Mouse (Mus musculus) right cerebral cortex, postnatal 36 days (tissue): ENCODE results near the gene E2f1.

Experiments used
- DNase-seq, 2 experiments: peaks; one replicate each; pipeline ENCODE4 v3.0.0; 2022; ENCODE audit warnings: low spot score in 2 of 2, mixed read lengths in 1 of 2

The E2f1 gene

DNA sequence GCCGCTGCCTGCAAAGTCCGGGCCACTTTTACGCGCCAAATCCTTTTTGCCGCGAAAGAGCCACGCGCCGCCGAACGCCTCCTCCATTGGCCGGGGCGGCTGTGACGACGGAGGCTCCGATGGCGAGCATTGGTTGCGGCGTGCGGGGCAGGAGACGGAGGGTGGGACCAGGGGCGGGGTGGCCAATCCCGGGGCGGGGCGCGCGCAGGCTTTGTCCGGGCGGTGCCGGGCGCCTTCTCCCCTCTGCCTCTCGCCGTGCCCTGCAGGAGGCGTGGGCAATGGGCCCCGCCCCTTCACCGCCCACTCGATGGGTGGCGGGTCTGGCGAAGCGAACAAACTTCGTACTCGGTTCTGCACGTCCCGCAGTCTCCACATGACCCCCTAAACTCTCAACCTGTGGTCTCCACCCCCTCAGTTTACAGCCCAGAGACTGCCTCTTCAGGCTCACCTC is at the start of gene E2f1:
Gene E2f1, minus strand, starts transcription at position 57 of the 451 bp plus-strand sequence.
- peak; percentile 90 to 92 for DNase-seq

DNA sequence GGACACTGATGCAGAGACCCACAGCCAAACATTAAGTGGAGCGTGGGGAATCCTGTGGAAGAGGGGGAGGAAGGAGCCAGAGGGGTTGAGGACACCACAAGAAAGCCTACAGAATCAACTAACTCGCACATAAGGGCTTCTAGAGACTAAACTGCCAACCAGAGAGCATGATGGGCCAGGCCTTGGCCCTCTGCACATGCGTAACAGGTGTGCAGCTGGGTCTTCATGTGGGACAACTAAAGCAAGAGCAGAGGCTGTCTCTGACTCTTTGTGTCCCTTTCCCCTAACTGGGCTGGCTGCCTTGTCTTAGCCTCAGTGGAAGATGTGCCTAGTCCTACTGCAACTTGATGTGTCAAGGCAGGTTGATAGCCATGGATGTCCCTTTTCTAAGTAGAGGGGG is 47.4 kb upstream of the E2f1 start:
- DNase-seq, result no peak

DNA sequence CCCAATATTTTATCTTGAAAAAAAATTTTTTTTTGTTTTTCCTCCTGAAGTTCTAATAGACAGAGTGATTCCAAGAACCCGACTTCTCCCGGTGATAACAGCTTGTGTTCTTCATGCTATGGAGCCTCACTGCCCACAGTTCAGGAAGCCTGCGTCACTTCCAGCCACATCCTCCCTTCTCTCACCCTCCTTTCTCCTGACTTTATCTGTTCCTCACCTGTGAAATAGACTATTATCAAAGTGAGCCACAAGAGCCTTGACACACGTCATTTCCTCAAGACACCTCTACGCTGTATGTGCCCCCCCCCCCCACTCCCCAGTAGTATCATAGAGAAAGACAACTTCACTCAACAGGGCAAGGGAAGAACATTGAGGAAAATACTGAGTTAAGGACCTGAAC is 46.0 kb upstream of the E2f1 start:
- DNase-seq, result no peak

DNA sequence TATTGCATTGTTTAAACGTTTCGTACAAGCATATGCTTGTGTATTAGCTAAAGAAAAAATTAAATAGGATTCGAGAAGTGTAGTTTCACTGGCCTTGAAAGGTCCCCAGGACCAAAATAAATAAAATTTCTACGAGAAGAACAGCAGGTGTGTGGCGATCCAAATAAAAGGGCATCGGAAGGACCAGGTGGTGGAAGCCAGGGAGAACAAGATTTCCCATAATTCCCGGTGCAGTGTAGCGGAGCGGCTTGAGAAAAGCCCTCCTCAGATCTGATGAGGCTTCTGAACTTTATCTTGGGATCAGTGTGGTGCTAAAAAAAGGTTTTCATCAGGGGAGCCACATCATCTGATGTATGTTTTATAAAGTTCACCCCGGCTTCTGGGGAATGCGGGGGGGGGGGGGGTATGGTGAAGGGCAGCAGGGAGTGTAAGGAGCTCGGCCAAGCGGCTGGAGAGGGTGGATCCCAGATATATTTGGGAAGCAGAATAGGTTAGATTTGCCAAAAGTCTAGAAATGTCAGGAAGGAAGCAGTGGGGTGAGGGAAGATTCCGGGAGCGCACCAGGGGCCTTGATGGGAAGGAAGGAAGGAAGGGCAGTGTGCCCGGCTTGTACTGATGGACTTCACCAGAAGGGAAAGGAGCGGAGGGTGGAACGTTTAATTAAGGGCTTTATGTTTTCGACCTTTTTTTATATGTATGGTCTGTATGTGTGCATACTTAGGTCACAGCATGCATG is 45.3 kb upstream of the E2f1 start:
- no peak for DNase-seq

DNA sequence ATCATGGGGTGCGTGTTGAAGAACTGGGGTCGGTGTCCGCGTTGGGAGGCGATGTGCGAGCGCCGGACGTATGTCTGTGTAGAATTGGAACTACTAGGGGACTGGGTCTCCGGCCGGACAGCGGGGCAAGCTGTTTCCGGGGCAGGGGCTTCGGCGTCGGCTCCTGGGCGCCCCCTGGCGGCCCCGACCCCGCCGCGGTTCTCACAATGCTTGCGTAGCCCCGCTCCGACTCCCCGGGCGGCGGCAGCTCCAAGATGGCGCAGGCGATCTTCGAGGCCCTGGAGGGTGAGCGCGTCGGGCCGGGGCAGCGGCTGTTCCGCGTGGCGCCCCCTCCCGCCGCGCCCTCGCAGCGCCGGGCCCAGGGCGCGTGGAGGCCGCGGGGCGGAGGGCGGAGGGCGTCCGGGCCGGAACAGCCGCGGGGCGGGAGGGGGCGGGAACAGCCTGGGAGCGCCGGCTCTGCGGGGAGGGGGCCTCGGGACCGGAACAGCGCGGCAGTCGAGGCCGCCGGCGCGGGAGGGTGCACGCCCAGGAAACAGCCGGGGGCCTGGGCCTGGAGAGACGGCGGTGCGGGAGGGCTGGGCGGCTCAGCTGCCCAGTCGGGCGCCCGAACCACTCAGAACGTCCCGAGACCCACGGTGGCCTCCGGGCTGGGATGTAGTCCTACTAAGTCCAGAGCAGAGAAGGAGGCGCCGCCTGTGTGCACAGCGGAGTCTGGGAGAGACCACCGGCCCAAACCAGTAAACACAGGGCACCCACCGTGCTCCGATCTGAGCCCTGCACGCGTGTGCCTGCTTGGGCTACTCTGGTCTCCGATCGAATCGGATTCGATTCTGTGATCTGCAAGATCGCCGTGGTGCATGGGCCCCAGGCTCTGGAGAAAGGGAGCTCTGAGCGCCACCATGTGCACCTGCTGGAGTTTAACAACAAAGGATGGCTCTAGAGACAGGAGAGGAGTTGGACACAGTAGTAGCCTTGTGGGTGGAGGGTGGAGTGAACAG is 43.7 kb upstream of the E2f1 start, which contains the start of the genes Zfp341 and 4930519P11Rik:
Gene Zfp341, plus strand, starts transcription at position 180 of the 998 bp plus-strand sequence.
Gene 4930519P11Rik, minus strand, starts transcription at position 320 of the 998 bp plus-strand sequence.
- peak; percentile 78 to 80 for DNase-seq

DNA sequence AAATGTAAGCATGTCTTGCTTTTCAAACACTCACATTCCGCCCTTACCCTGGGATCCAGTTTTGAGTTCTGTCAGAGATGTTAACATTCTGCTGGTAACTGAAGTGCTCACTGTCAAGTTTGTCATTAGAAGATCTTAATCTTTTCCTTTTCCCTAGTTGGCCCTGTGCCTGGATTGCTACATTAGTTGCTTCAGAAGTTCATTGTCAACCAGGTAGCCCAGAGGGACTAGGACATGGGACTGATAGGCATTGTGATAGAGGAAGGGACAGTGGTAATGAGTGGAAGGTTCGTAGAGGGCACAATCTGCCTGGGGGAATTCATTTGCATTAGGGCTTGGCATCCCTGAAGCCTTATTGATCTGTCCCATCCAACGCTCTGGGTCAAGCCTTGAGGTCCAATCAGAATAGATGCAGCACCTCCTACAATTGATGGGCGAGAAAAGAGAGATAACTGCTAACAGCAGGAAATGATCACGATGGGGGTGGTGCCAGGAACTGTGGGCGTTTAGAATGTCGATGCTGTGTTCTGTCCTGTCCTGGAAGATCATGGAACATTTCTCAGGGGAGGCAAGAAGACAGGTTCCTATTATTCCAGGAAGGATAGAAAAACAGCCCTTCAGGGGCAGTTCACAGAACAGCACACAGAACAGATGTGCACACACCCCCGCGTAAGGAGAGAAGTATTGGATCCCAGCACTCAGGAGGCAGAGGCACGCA is 39.5 kb upstream of the E2f1 start:
- DNase-seq, result no peak

DNA sequence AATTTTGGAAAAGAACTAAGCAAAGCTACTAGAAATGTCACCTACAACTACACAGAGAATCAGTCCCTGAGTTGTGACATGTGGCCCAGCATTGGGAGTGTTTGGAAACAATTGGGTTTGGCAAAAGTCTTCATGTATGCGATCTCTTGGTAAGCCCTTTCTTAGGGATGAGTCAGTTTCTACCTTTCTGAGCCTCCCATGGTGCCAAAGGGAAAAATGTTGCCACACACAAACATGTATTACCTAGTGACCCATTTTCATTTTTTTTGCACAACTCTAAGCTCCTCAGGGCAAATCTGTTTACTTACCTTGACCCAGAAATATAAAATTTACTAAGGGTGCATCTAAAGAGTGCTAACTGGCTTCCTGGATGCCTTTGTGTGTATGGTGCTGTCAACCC is 37.3 kb upstream of the E2f1 start:
- no peak for DNase-seq

DNA sequence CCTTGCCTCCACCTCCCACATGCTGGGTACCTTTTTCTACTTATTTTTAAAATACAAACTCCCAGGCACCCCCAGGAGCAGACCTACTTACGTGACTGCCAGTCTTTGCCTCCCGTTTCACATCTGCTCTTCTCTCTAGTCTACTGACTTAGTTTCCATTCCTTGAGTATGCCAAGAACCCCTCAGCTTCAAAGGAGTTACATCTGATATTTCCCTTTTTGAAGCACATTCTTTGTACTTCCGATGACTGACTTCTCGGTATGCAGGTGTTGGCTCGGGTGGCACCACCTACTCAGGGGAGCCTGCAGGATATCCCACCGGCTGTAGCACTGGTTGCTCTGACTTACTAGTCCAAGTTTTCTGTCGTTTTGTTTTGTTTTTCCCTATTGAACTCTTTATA is 34.5 kb upstream of the E2f1 start:
- no peak for DNase-seq

DNA sequence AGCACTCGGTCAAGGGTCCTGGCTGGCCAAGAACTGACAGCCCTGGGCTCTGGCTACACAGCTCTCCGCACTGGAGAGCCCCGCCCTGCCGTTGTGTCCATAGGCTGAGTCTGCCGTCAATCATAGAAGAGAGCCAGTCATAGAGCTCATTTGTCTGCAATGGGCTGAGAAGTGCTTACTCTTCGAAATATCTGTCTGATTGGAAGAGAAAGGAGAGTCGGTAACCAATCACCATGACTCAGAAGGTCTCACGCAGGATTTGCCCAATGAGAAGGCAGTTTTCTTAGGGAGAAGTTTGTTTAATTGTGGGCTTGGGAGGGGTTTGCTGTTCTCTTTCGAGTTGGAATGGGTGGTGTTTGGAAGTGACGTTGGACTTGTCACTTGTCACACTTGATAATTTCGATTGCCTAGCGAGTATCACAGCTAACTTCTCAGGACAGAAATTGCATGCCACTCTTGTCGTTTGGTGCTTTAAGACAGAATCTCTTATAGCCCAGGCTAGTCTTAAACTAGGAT is 34.0 kb upstream of the E2f1 start, which contains the start of gene Pxmp4:
Gene Pxmp4, minus strand, starts transcription at position 71 of the 516 bp plus-strand sequence.
- peak; percentile 99 for DNase-seq

DNA sequence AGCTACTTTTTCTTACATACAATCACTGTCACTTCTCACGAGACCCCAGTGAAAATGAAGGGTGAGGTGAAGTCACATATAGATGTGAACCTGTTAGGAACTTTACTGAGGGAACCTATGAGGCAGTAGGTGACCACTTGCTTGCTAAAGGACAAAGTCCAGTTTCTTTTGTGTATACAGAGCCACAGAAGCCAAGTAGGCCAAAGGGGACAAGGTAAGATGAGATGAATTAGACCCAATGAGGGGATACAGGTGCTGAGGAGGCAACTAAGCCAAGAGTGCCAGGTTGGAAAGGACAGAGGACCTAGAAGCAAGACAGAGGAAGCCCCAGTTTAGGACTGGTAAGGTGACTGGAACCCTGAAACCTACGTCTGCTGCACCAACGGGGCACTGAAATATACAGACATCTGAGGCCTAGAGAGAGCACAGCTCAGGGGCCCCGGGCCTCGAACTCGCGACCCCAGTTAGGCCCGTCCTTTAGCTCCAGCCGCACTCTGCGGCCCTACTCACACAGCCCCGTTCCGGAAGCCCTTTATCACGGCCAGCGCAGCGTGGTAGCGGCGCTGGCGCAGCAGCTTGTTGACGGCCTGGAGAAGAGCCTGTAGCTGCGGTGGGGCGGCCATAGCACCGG is 33.4 kb upstream of the E2f1 start:
- no peak for DNase-seq

DNA sequence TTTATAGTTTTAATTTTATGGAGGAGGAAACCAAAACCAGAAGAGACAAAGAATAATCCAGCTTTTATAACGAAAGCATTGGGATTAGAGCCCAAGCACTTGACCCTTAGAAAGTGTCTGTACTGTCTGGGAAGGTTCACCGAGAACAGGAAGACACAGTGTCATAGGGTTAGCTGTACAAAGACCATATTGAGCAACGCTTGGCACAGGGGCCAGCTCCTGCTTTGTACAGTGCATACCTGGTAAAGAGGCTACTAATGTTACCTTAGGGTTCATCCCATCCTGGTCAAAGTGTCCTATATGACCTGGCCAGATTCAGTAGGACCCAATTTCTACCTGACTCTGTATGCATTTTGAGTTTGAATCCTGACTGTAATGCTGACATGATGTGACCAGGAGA is 31.6 kb upstream of the E2f1 start:
- DNase-seq, result no peak

DNA sequence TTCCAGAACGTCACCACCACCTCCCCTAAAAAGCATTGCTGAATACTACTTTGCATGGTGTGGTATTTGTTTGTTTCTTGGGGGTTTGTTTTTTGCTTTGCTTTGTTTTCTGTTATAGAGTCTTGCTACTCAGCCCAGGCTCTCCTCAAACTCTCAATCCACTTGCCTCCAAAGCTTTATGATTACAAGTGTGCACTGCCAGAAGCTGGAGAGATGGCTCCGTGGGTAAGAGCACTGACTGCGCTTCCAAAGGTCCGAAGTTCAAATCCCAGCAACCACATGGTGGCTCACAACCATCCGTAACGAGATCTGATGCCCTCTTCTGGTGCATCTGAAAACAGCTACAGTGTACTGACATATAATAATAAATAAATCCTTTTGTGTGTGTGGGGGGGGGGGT is 30.9 kb upstream of the E2f1 start:
- DNase-seq, result no peak

DNA sequence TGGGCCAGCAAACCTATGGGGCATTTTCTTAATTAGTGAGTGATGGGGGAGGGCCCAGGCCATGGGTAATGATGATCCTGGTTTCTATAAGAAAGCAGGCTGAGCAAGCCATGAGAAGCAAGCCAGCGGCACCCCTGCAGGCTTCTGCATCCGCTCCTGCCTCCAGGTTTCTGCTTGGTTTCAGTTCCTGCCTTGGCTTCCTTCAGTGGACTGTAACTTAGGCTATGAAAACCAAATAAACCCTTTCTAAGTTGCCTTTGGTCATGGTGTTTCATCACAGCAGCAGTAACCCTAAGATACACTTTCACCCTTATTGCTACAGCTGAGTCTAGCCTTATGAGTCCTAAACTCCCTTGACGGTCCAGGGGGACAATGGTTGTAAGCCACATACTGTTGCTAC is 27.7 kb upstream of the E2f1 start:
- DNase-seq, result no peak

DNA sequence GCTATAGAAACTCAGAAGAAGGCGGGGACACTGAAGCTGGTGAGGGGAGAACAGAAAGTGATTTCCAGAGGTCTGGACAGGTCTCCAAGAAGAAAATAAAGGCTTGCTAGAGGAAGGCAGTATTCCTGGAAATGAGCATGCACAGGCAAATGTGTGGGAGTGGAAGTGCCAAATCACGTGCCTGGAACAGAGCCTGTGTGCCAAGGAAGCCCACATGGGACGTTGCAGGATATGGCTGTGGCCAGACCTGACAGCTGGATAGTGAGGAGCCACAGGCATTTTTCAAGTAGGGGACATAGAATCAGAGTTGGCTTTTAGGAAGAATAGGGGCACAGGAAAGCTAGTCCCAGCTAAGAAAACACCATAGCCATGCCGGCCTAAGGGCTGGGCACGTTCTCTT is 26.1 kb upstream of the E2f1 start:
- peak in 1 of 2 experiments; percentile 32 for DNase-seq

DNA sequence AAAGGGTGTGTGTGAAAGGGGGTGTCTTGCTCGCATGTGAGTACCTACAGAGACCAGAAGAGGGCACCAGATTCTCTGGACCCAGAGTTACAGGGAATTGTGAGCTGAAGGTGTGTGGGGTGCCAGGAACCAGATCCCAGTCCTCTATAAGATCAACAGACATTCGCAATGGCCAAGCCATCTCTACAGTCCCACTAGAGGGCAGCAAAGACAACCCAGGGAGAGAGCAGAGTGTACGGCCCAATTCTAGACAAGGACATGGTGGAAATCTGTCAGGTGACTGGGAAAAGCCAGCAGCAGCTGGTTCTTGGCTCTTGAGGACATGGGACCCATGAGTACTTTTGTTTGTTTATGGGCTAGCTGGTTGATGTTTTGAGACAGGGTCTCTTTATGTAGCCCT is 23.3 kb upstream of the E2f1 start:
- DNase-seq, result no peak

DNA sequence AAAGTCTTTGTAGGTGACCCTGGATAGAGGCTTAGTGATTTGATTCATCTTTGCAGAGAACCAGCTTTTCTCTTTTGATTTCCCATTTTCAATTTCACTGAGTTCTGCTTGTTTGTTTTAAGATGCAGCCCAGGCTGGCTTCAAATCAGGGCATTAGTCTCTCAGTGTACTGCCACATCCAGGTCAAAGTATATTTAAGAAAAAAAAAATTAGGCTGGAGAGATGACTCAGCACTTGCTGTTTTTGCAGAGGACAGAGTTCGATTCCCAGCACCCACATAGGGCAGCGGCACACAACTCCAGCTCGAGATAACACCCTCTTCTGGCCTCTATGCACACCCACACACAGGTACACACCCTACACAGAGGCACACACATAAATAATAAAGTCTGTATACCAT is 21.5 kb upstream of the E2f1 start:
- DNase-seq, result no peak

DNA sequence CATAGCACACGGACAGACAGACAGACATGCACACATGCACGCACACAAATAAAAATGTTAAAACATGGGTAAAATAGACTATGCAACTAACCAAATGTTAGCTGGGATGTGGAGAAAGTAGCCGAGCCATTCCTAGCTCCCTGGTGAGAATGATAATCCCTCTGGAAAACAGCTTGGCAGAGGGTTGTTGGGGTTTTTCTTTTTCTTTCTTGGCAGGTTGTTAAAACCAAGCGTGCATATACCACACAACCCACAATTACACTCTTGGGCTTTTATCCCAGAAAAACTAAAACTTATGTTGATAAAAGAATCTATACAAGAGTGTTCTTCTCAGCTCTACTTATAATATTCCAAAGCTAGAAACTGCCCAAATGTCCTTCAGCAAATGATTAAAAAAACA is 19.4 kb upstream of the E2f1 start:
- DNase-seq, result no peak

DNA sequence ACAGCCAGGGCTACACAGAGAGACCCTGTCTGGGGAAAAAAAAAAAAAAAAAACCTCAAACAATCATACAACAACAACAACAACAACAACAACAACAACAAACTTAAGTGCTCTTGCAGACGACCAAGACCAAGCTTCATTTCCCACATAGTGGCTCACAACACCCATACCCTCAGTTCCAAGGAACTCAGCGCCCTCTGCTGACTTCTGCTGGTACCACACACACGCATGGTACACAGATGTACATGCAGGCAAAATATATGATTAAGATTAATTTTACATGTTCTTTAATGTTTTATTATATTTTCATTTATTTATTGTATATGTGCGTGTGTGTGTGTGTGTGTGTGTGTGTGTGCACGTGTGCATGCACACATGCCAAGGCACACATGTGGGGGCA is 16.7 kb upstream of the E2f1 start:
- no peak for DNase-seq

DNA sequence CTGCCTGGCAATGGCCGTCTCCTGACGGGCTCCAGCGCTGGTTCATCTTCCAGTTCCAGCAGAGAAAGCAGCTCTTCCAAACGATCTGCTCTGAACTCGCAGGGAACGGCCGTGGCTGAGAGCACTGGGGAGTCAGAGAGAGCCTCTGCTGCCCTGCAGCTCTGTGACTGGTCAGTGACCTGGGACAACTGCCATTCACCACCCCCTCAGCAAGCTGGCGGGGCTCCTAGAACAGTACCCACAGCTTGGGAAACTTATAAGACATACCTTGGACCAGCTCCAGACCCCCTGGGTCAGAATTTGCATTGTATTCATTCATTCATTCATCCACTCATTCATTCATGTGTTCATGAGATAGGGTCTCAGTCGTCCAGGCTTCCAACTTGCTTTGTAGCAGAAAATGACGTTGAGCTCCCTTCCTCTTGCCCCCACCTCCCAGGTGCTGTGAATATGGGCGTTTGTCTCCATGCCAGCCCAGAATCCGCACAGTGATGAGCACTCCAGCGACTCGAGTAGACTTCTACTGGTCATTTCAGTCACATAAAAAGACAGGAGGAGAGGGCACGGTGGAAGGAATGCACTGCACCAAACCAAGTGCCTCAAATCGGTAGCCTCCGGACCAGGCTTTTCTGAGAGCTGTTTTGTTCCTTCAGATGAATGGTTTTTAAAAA is 15.4 kb upstream of the E2f1 start:
- DNase-seq, result no peak
